Mouse (Mus musculus): ENCODE results near the gene Olfr54. TPM values are rescaled to one million over a fixed set of nuclear protein-coding genes. Genes with fewer than 3 reads are reported as not detected.
"Not testable (repeated sequence)": the region's sequence is repeated elsewhere in the genome, so short reads cannot be mapped to it uniquely, and the experiment has no call there.

Gene Olfr54
- polyA plus RNA-seq, 1 experiment: not detected

DNA sequence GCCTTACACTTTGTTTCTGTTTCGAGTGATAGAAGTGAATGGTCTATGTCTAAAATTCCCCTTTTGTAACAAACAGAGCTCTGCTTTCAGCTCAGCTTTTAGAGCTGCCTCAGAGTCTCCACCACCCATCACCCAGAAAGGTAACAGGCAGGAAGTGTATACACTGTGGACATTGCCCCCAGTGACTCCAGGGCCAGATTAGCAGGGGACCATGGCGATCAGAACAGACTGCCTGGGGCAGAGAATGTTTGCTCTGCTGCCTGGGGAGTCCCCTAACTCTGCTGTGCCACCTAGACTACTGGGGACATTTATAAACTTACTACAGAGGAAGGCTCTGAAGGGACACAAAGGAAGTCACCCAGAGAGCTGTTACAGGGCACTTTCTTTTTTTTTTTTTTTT, 2.3 kb downstream of the Olfr54 start:
- Histone ChIP-seq H3K4me1 (replicated peaks; ENCODE audit: control insufficient read depth, insufficient read depth, low read length) (no peaks in the 10 kb centered on the region), H3K4me3 (ENCODE audit: control insufficient read depth, insufficient read depth, low read length) (no peak overlapping the region), H3K27me3 (ENCODE audit: control insufficient read depth, insufficient read depth, low read length) (no peaks in the 10 kb centered on the region), H3K27ac (ENCODE audit: control insufficient read depth, insufficient read depth, low read length) (no peak overlapping the region), H3K36me3 (ENCODE audit: control insufficient read depth, insufficient read depth, low read length) (no peaks in the 10 kb centered on the region)
- 62% methylated on average over 2 of the region's 2 CpGs for WGBS
- TF ChIP-seq CTCF (IDR thresholded peaks at IDR 0.05; ENCODE audit: borderline replicate concordance, control insufficient read depth, extremely low read depth, insufficient read depth, low read length, poor library complexity) (no peak), POLR2A (IDR thresholded peaks at IDR 0.05; ENCODE audit: control insufficient read depth, extremely low read depth, insufficient read depth, low read length, poor library complexity) (no peak)
- DNase-seq: no peak

DNA sequence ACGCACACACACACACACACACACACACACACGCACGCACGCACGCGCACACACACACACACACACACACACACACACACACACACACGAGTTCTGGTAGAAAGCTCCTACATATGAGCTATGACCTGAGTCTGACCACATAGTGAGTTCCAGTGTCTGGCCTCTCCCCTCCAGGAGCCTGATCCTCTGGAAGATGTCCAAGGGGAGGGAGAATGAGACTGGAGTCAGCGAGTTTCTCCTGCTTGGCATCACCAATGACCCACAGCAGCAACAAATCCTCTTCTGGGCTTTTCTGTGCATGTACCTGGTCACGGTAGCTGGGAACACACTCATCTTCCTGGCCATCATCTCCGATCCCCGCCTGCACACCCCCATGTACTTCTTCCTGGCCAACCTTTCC, 12.8 kb downstream of the Olfr54 start:
- H3K4me3 ChIP-seq (ENCODE audit: control insufficient read depth, insufficient read depth, low read length); H3K27me3 ChIP-seq (ENCODE audit: control insufficient read depth, insufficient read depth, low read length); DNase-seq; H3K4me1 ChIP-seq (replicated peaks; ENCODE audit: control insufficient read depth, insufficient read depth, low read length); H3K36me3 ChIP-seq (ENCODE audit: control insufficient read depth, insufficient read depth, low read length); H3K27ac ChIP-seq (ENCODE audit: control insufficient read depth, insufficient read depth, low read length): not testable (repeated sequence)
- 94% methylated on average over 11 of the region's 11 CpGs for WGBS

DNA sequence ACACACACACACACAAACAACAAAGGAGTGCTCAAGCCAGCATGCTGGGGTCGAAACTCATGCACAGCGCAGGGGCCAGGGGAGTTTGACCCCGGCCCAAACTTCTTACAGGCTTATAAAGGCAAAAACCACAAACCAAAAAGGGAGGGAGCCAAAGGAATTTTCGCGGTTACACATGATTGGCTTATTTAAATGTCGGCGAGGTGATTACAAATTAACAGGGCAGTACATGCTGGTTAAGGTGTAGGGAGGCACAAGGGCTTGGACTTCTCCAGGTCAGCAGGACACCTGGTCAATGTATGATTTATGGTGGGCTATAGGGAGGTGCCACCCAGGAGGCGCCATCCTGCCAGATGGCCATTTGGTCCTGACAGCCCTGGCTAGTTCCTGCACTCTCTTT, 15.3 kb downstream of the Olfr54 start:
- not testable (repeated sequence) for H3K36me3 ChIP-seq (ENCODE audit: control insufficient read depth, insufficient read depth, low read length); H3K27ac ChIP-seq (ENCODE audit: control insufficient read depth, insufficient read depth, low read length); H3K27me3 ChIP-seq (ENCODE audit: control insufficient read depth, insufficient read depth, low read length); H3K4me1 ChIP-seq (replicated peaks; ENCODE audit: control insufficient read depth, insufficient read depth, low read length); H3K4me3 ChIP-seq (ENCODE audit: control insufficient read depth, insufficient read depth, low read length); DNase-seq
- 79% methylated on average over 8 of the region's 8 CpGs for WGBS

DNA sequence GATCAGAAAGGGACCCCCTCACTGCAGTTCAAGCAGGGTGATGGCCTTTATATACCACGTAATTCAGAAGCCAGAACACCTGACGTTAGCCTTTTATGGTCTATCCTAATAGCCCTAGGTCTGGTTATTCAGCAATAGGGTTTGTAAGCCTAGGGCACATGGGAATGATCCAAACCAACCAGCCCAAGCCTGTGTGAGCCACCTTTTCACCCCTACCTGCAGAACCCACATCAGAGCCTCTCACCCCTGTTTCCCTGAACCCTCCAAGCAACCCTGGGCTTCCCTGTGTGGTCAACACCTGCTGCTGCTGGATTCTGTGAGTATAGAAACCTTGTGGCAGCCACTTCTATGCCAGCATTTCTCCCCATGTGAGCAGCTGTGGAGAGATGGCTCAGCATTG, 16.2 kb downstream of the Olfr54 start:
- Histone ChIP-seq H3K4me1 (replicated peaks; ENCODE audit: control insufficient read depth, insufficient read depth, low read length) (no peaks in the 10 kb centered on the region), H3K27me3 (ENCODE audit: control insufficient read depth, insufficient read depth, low read length) (no peaks in the 10 kb centered on the region), H3K27ac (ENCODE audit: control insufficient read depth, insufficient read depth, low read length) (no peak overlapping the region), H3K36me3 (ENCODE audit: control insufficient read depth, insufficient read depth, low read length) (no peaks in the 10 kb centered on the region), H3K4me3 (ENCODE audit: control insufficient read depth, insufficient read depth, low read length) (no peak overlapping the region)
- WGBS: 94% methylated on average over 2 of the region's 2 CpGs
- DNase-seq: no peak
- TF ChIP-seq CTCF (IDR thresholded peaks at IDR 0.05; ENCODE audit: borderline replicate concordance, control insufficient read depth, extremely low read depth, insufficient read depth, low read length, poor library complexity): no peak
- TF ChIP-seq POLR2A (IDR thresholded peaks at IDR 0.05; ENCODE audit: control insufficient read depth, extremely low read depth, insufficient read depth, low read length, poor library complexity): no peak

DNA sequence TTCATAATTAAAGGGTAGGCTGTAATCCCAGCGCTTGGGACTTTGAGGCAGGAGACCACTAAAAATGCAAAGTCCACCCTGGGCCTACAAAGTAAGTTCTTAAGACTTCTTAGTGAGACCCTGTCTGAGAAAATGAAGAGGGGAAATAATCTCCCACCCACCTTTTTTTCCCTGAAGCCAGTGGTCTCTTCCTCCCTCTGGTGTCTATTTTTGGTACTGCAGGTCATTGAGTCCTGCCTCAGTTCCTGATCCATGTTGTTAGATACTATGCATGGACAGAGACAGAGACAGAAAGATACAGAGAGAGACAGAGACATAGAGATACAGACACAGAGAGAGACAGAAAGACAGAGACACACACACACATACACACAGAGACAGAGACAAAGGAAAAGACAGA, 18.8 kb downstream of the Olfr54 start:
- peak; percentile 9 for DNase-seq

DNA sequence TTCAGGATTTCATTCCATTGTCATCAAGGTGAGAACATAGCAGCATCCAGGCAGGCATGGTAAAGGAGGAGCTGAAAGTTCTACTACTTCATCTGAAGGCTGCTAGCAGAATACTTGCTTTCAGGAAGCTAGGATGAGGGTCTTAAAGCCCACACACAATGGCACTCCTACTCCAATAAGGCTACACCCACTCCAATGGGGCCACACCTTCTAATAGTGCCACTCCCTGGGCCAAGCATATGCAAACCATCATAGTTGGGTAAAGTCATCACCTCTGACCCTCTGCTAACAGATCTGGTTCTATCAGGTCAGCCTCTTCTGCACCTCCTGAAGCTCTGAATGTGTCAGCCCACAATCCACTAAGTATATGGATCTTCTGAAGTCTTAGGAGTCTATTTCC, 20.1 kb downstream of the Olfr54 start:
- H3K4me1 ChIP-seq (replicated peaks; ENCODE audit: control insufficient read depth, insufficient read depth, low read length); H3K27ac ChIP-seq (ENCODE audit: control insufficient read depth, insufficient read depth, low read length); H3K4me3 ChIP-seq (ENCODE audit: control insufficient read depth, insufficient read depth, low read length); DNase-seq; H3K36me3 ChIP-seq (ENCODE audit: control insufficient read depth, insufficient read depth, low read length); H3K27me3 ChIP-seq (ENCODE audit: control insufficient read depth, insufficient read depth, low read length): not testable (repeated sequence)

More for the DNA sequence above, 18.8 kb downstream of the Olfr54 start:
- Histone ChIP-seq H3K4me3 (ENCODE audit: control insufficient read depth, insufficient read depth, low read length) (no peak overlapping the region), H3K27ac (ENCODE audit: control insufficient read depth, insufficient read depth, low read length) (no peak overlapping the region), H3K36me3 (ENCODE audit: control insufficient read depth, insufficient read depth, low read length) (no peaks in the 10 kb centered on the region), H3K27me3 (ENCODE audit: control insufficient read depth, insufficient read depth, low read length) (no peaks in the 10 kb centered on the region), H3K4me1 (replicated peaks; ENCODE audit: control insufficient read depth, insufficient read depth, low read length) (no peaks in the 10 kb centered on the region)
- TF ChIP-seq CTCF (IDR thresholded peaks at IDR 0.05; ENCODE audit: borderline replicate concordance, control insufficient read depth, extremely low read depth, insufficient read depth, low read length, poor library complexity): no peak
- WGBS: 33% methylated on average over 1 of the region's 1 CpGs

DNA sequence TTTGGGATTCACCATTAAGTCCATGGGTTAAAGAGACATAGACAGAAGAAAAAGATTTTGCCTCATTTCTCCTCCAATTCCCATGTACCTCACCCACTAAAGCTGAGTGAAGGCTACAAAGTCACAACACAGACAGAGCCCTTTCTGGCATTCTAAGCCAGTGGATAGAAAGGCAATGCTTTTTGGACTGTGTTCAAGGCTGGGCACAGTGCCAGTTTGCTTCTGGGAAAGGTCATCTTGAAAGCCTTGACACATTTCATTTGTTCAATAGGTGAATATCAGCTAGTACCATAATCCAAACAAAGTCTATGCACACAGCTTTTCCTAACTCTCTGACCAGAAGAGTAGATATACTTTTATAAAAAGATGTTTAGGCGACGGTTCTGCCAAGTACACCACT, 21.9 kb downstream of the Olfr54 start:
- WGBS: 88% methylated on average over 2 of the region's 2 CpGs
- DNase-seq: no peak
- Histone ChIP-seq H3K27ac (ENCODE audit: control insufficient read depth, insufficient read depth, low read length) (no peak overlapping the region), H3K27me3 (ENCODE audit: control insufficient read depth, insufficient read depth, low read length) (no peaks in the 10 kb centered on the region), H3K4me3 (ENCODE audit: control insufficient read depth, insufficient read depth, low read length) (no peak overlapping the region), H3K4me1 (replicated peaks; ENCODE audit: control insufficient read depth, insufficient read depth, low read length) (no peaks in the 10 kb centered on the region), H3K36me3 (ENCODE audit: control insufficient read depth, insufficient read depth, low read length) (no peaks in the 10 kb centered on the region)
- no peak for TF ChIP-seq POLR2A (IDR thresholded peaks at IDR 0.05; ENCODE audit: control insufficient read depth, extremely low read depth, insufficient read depth, low read length, poor library complexity)
- TF ChIP-seq CTCF (IDR thresholded peaks at IDR 0.05; ENCODE audit: borderline replicate concordance, control insufficient read depth, extremely low read depth, insufficient read depth, low read length, poor library complexity): no peak

DNA sequence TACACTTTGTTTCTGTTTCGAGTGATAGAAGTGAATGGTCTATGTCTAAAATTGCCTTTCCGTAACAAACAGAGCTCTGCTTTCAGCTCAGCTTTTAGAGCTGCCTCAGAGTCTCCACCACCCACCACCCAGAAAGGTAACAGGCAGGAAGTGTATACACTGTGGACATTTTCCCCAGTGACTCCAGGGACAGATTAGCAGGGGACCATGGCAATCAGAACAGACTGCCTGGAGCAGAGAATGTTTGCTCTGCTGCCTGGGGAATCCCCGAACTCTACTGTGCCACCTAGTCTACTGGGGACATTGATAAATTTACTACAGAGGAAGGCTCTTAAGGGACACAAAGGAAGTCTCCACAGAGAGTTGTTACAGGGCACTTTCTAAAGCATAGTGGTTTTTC, 30.7 kb downstream of the Olfr54 start:
- H3K27ac ChIP-seq (ENCODE audit: control insufficient read depth, insufficient read depth, low read length); H3K4me3 ChIP-seq (ENCODE audit: control insufficient read depth, insufficient read depth, low read length); H3K27me3 ChIP-seq (ENCODE audit: control insufficient read depth, insufficient read depth, low read length); H3K4me1 ChIP-seq (replicated peaks; ENCODE audit: control insufficient read depth, insufficient read depth, low read length); DNase-seq; H3K36me3 ChIP-seq (ENCODE audit: control insufficient read depth, insufficient read depth, low read length): not testable (repeated sequence)
- 67% methylated on average over 3 of the region's 3 CpGs for WGBS

DNA sequence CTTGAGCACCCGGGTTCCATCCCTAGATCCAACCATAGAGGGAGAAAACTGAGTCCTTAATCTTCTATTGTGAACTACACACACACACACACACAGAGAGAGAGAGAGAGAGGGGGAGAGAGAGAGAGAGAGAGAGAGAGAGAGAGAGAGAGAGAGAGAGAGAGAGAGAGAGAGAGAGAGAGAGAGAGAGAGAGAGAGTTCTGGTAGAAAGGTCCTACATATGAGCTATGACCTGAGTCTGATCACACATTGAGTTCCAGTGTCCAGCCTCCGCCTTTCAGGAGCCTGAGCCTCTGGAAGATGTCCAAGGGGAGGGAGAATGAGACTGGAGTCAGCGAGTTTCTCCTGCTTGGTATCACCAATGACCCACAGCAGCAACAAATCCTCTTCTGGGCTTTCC, 33.8 kb downstream of the Olfr54 start, which contains the start of gene Olfr1375:
TSS of gene Olfr1375 (plus strand) at position 301 of the 400 bp plus-strand sequence.
- not testable (repeated sequence) for H3K4me3 ChIP-seq (ENCODE audit: control insufficient read depth, insufficient read depth, low read length); H3K27me3 ChIP-seq (ENCODE audit: control insufficient read depth, insufficient read depth, low read length); H3K36me3 ChIP-seq (ENCODE audit: control insufficient read depth, insufficient read depth, low read length); H3K4me1 ChIP-seq (replicated peaks; ENCODE audit: control insufficient read depth, insufficient read depth, low read length); DNase-seq; H3K27ac ChIP-seq (ENCODE audit: control insufficient read depth, insufficient read depth, low read length)
- WGBS: 97% methylated on average over 3 of the region's 3 CpGs
